Mouse (Mus musculus): ENCODE data around the gene Clec2e.

GRCm38 (mm10) chr6:129102858-129103555 lies 2.3 kb upstream of the Clec2e start:
- no peak for TF ChIP-seq CTCF (IDR thresholded peaks at IDR 0.05; ENCODE audit: low read depth, low read length)
- TF ChIP-seq GATA1 (IDR thresholded peaks at IDR 0.05; ENCODE audit: borderline replicate concordance, low read length): no peak
- TF ChIP-seq TAL1 (conservative IDR thresholded peaks at IDR 0.05; ENCODE audit: low read depth, low read length): no peak
- no peak for TF ChIP-seq POLR2AphosphoS5 (IDR thresholded peaks at IDR 0.05; ENCODE audit: insufficient replicate concordance, low read depth, low read length)
- TF ChIP-seq GATA2 (IDR thresholded peaks at IDR 0.05; ENCODE audit: borderline replicate concordance, low read depth, low read length): no peak

Measured in G1E (cell line).